Mouse (Mus musculus) ovary, adult 18-20 months (tissue): ENCODE measurements around the gene Tmem170b.

ENCODE experiments used
- DNase-seq: peaks from one replicate; pipeline ENCODE4 v3.0.0; 2022; ENCODE audit warnings: low spot score, mixed read lengths

Tmem170b gene

DNA sequence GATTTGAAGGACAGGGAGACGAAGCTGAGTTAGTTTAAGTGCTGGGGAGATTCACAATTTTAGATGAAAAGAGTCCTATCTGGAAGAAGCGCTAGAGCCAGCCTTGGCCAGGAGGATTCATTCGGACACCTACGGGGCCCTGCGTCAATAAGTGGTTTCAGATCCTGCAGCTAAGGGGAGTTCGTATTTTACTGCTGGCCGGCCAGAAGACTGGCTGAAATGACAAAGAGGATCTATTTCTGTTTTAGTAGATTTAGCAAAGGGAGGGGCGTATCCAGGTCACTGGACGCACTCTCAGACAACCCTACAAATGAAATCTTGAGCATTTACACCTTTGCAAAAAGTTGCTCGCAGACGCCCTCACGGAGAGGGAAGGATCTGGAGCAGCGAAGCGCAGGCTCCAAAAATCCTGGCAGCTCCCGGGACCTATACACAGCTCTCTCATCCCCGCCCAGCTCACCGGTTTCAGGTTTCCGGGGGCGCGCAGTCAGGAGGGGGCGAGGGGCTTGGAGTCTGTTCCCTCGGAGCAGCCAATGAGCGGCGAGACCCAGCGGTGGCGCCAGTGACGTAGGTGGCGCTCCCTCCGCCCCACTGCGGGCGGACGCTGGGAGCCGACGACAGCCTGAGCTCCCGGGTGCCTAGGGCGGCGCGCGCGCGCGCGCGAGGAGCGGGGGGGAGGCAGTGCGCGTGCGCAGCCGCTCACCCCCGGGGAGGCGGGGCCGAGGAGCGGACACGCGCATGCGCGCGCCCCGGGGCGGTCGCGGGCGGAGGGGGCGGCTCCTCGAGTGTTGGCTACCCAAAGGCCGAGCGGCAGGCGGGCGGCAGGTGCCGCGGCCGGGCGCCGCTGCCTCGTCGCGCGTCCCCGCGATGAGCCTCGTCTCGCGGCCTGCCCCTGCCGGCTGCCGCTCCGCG, at the start of gene Tmem170b:
Tmem170b (plus strand) TSS at position 809 of the 912 bp plus-strand sequence.
- DNase-seq, result peak; percentile 98

GRCm38 (mm10) chr13:41561024-41561423, 44.7 kb upstream of the Tmem170b start:
- DNase-seq, result no peak

DNA sequence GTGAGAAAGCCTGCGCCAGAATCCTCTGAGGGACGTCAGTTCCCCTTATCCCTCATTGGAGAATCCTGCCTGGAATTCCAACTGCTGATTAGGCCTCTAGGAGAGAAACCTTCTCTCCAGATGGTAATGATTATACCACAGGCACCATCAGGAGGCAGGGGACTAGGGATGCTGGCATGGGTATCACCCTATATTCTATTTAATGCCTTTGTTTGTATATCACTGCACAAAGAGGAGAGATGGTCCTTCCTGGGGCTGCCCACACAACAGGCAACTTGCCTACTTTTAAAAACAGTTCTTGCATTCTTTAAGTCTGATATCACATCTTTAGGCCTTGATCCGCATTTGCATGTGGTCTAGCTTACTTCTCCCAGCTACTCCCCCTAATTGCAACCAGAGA, 37.3 kb upstream of the Tmem170b start:
- no peak for DNase-seq

DNA sequence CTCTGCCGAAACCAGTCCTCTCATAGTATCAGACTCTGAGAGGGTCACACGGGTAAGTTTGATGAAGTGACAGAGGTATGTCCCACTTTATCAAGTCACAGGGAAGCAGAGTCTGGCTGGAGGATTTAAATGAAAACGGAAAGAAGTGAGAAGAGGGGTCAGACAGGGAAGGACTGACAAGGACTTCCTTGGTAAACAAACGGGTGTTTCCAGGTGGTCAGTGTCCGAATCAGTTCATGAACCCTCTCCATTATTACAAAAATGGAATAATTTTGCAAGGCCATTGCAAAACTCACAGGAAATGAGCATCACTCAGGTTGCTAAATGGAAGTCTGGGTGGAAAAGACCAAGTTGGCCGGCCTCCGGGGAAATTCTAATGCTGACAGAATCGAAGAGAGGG, 36.8 kb upstream of the Tmem170b start:
- DNase-seq, result no peak

DNA sequence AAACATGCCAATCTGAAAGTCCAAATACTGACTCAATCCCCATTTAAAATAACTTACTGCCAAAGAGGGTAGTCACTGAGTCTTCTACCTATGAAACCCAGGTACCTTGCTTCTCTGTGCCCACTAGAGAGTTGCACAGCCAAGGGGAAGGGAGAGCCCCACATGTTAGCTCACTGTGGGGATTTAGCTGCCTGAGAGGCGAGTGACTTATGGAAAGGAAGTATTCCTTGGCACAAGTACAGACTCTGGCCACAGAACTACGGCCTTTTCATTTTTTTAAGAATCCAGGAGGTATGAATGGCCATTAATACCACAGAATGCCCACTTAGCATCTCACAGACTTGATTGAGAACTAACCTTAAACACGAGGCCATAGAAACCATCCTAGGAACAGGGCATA, 35.9 kb upstream of the Tmem170b start:
- no peak for DNase-seq

- DNase-seq, result peak; percentile 34
These were observed 34.0 kb upstream of the Tmem170b start for GRCm38 (mm10) chr13:41571368-41572350.

DNA sequence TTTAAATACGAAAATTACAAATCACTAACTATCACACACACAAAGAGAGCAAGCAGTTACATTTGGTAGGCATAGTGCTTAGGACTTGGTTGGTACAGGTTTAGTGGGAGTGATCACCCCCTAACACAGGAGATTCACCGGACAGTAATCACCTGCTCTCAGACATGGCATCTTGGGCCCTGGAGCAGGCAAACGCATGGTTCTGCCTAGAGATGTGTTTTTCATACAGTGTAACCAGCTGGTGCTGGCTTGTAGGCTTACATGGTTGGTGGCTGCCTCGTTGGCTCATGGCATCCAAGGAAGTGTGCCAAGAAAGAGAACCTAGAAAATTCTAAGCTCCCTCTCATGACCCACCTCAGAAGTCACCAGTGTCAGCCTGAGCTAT, 33.4 kb upstream of the Tmem170b start:
- DNase-seq, result no peak

GRCm38 (mm10) chr13:41573126-41573846, 32.4 kb upstream of the Tmem170b start:
- DNase-seq, result no peak

DNA sequence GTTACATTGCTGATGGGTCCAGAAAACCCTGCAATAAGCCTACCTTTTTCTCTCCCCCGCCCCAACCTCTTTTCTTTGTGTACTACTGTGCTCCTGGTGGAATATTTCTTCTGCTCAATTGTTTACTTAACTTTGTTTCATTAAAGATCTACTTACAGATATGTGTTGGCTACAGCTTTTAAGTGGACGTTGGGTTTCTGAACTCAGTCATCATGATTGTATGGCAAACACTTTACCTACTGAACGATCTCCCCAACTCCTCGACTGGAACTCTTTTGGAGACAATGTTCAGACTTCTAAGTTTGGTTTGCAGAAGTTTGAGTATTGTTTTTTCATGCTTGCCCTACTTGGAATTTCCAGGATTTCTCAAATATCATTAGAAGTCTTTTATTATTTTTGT, 24.6 kb upstream of the Tmem170b start:
- no peak for DNase-seq

DNA sequence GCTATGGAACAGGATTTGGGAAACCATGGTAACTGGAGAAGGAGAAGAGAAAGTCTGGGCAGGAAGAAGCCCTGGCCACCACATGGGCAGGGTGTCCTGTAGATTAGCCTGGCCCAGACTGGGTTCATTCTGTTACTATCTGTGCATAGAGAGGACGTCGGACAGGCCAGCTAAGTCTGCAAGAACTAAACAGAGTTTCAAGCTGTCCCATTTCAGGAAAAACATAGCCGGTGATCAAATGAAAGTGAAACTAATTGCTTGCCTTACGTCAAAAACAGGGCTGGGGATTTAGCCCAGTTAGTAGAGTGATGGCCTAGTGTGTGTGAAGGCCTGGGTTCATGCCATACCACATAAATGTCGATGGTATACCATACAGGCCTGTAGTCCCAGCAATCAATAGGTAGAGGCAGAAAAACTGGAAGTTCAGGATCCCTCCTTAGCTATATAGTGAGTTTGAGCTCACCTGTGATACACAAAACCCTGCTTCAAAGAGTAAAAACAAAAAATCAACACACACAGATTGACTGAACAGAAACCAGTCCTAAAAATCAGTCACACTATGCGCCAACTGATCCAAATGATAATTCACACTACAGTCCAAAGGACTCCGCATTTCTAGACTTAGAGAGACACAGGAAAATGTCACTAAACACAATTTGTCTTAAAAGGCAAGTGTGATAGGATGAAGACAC, 21.9 kb upstream of the Tmem170b start:
- no peak for DNase-seq

DNA sequence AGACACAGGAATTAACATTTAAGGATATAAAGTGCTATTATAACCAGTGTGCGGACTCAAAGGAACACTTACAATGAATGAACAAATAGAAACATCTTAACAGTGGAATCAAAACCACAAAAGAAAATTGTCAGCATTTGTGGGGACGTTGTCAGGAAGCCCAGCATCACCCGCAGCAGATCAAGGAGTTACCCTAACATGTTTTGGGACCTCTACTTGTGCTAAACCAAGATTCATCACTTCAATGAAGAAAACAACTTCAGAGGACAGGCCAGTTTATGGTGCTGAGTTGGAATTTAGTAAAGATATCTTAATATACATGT, 21.4 kb upstream of the Tmem170b start:
- DNase-seq, result no peak

GRCm38 (mm10) chr13:41584896-41585295, 20.8 kb upstream of the Tmem170b start:
- no peak for DNase-seq

- no peak for DNase-seq
These were observed 9.0 kb upstream of the Tmem170b start for GRCm38 (mm10) chr13:41596678-41597077.

- DNase-seq, result no peak
These were observed 5.7 kb upstream of the Tmem170b start for GRCm38 (mm10) chr13:41599977-41600376.

DNA sequence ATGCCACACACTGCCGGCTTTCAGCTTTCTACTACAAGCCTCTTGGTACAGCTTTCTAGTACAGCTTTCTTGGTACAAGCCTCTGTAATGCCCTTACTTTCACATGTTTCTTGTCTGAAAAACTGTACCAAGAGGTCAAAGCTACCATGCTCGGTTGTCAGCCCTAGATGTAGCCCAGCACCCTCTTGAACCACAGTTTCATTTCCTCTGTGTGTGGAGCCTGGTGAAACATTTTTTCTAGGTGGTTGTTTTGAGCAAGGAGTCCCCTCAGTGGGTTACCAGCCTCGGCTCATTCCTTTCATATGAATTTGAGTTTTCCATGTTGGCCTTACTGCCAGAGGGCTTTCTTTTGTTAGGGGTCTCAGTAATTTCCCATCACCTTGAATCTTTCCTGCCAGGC, 4.7 kb upstream of the Tmem170b start:
- no peak for DNase-seq

GRCm38 (mm10) chr13:41603921-41604466, 1.7 kb upstream of the Tmem170b start:
- no peak for DNase-seq

GRCm38 (mm10) chr13:41606081-41607000, 634 bp downstream of the Tmem170b start:
- DNase-seq, result peak; percentile 13

GRCm38 (mm10) chr13:41607589-41607988, 1.9 kb downstream of the Tmem170b start:
- no peak for DNase-seq

- no peak for DNase-seq
These were observed 2.9 kb downstream of the Tmem170b start for GRCm38 (mm10) chr13:41608559-41608958.

DNA sequence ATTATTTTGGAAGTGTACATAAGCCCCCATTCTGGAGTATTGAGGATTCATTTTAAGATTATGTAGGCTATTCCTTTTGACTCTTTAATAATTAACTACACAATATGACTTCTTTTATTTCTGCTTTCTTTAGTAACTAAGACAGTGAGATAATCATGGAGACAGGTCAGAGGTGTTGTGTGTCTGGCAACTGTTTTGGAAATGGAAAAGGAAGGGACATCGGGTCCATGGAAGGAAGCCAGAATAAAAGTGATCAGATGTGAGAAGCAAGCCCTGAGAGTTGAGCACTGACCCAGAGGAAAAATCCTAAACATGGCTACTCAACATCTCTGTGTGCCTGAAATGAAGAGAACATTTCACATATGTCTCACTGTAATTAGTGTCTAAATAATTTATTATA, 5.3 kb downstream of the Tmem170b start:
- DNase-seq, result no peak
